Mouse (Mus musculus): Measurements from ENCODE around the gene Card6. TPM values are rescaled to one million over a fixed set of nuclear protein-coding genes. Genes with fewer than 3 reads are reported as not detected.

The Card6 gene
- polyA plus RNA-seq, 1 experiment from 2014 or later, result 0.85 TPM

Other genes with a start within 250 kb of the Card6 start
- gene Mroh2b, start 209.8 kb downstream of the Card6 start, polyA plus RNA-seq (2016; fragmentation: Nextera tagmentation; extraction: Ambion mirVana), result not detected in 2 replicates
- not detected in 2 replicates for gene C7, start 44.8 kb downstream of the Card6 start, polyA plus RNA-seq (2016; fragmentation: Nextera tagmentation; extraction: Ambion mirVana)
- 532 and 540 TPM in 2 replicates for gene Rpl37, start 8.1 kb upstream of the Card6 start, polyA plus RNA-seq (2016; fragmentation: Nextera tagmentation; extraction: Ambion mirVana)
- 21.3 and 22.3 TPM in 2 replicates for gene Prkaa1, start 35.3 kb upstream of the Card6 start, polyA plus RNA-seq (2016; fragmentation: Nextera tagmentation; extraction: Ambion mirVana)
- 18.9 and 19.1 TPM in 2 replicates for gene Ttc33, start 77.0 kb upstream of the Card6 start, polyA plus RNA-seq (2016; fragmentation: Nextera tagmentation; extraction: Ambion mirVana)
- gene Ptger4, start 135.6 kb upstream of the Card6 start, polyA plus RNA-seq (2016; fragmentation: Nextera tagmentation; extraction: Ambion mirVana), result 2.6 and 2.8 TPM in 2 replicates